27 mouse cellular contexts compared by ENCODE assay signal in the genomic region with DNA sequence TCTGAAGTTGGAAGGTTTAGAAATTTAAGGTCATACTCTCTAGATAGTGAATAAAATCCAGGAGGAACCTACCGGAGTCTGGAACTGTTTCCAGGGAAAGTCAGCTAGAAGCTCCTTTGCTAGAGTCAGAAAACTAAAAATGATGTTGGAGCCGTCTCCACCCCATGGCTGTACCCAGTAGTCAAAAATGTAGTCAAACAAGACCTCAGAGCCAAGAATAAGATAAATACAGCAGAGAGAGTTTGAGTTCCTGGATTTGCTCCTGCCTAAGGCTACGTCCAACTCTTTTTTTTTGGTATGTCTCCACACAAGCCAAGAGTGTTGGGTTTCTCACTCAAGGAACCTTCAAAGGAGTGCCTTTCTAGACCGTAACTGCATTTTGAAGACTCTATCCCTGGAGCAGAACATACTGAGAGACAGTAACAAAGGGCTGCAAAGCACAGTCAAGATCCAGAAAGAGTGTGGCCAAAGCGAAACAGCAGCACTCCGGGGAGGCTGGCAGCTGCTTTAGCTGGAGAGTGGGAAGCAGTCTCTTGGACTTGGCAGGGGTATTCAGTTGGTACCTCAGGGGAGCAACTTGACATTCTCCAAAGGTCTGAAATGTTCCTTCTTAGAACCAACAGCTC. TPM values are rescaled to one million over a fixed set of nuclear protein-coding genes. Genes with fewer than 3 reads are reported as not detected.
DNase-seq lines count a peak whose midpoint lies in the region; ATAC-seq and TF ChIP-seq lines count a peak whose summit lies in the region.
"Had no signal": no experiment of that assay in that cellular context is flagged by ENCODE, and none has a peak within 500 bp of the region (broad histone marks: within the 10 kb centered on the region; RNA-seq: fewer than 3 reads in every experiment).

No protein-coding gene starts in this region.

- no peak for ATAC-seq in heart, postnatal 0 days (ENCODE audit: insufficient read depth, low read depth)
- no peak for ATAC-seq in heart, embryonic 12.5 days (ENCODE audit: insufficient number of reproducible peaks, low FRiP score)
- ATAC-seq in lung, postnatal 0 days: no peak
- no peak for ATAC-seq in embryonic facial prominence, embryonic 15.5 days (ENCODE audit: insufficient number of reproducible peaks, low FRiP score, low TSS enrichment, low read depth)
- no peak for ATAC-seq in midbrain, embryonic 14.5 days (ENCODE audit: low FRiP score, low TSS enrichment)
- ATAC-seq: forebrain, embryonic 13.5 days; hindbrain, embryonic 16.5 days; midbrain, embryonic 15.5 days had no signal

- intact Hi-C loops in gastrocnemius, adult 2 months (cut with DNase I): no loop called here

- TF ChIP-seq EP300 in heart, postnatal 0 days (IDR thresholded peaks at IDR 0.05; ENCODE audit: low read depth): no peak
- TF ChIP-seq EP300 in lung, postnatal 0 days (IDR thresholded peaks at IDR 0.05): no peak

- no peaks in the 10 kb centered on the region for H3K4me1 ChIP-seq in heart, postnatal 0 days (ENCODE audit: control insufficient read depth, insufficient read depth)
- H3K4me1 ChIP-seq in heart, embryonic 12.5 days (replicated peaks): peaks cover 14% of the 10 kb centered on the region
- H3K4me1 ChIP-seq in lung, postnatal 0 days (ENCODE audit: insufficient read depth, low read depth, low read length): no peaks in the 10 kb centered on the region
- H3K4me1 ChIP-seq in embryonic facial prominence, embryonic 15.5 days: no peaks in the 10 kb centered on the region
- H3K4me1 ChIP-seq in midbrain, embryonic 14.5 days (ENCODE audit: control insufficient read depth, insufficient read depth, low read length): no peaks in the 10 kb centered on the region
- H3K4me1 ChIP-seq: forebrain, embryonic 13.5 days; limb, embryonic 13.5 days; lung, embryonic 15.5 days; midbrain, embryonic 15.5 days; neural tube, embryonic 15.5 days had no signal

- TF ChIP-seq CTCF in gastrocnemius, adult 2 months (IDR thresholded peaks at IDR 0.05): no peak
- TF ChIP-seq CTCF in heart, postnatal 0 days (IDR thresholded peaks at IDR 0.05; ENCODE audit: low read depth): no peak
- no peak for TF ChIP-seq CTCF in lung, postnatal 0 days (IDR thresholded peaks at IDR 0.05)

- H3K4me3 ChIP-seq in gastrocnemius, adult 2 months: peak overlapping the region; percentile 13
- H3K4me3 ChIP-seq in heart, postnatal 0 days (ENCODE audit: low read depth, low read length): no peak overlapping the region
- no peak overlapping the region for H3K4me3 ChIP-seq in heart, embryonic 12.5 days
- H3K4me3 ChIP-seq in lung, postnatal 0 days (ENCODE audit: low read depth, low read length): no peak overlapping the region
- H3K4me3 ChIP-seq in embryonic facial prominence, embryonic 15.5 days (replicated peaks): no peak overlapping the region
- H3K4me3 ChIP-seq in midbrain, embryonic 14.5 days (replicated peaks; ENCODE audit: low read depth, low read length): no peak overlapping the region
- H3K4me3 ChIP-seq: forebrain, embryonic 13.5 days; kidney, embryonic 15.5 days; limb, embryonic 13.5 days; lung, embryonic 15.5 days; midbrain, embryonic 15.5 days; neural tube, embryonic 15.5 days had no signal

- no peaks in the 10 kb centered on the region for H3K9me3 ChIP-seq in heart, postnatal 0 days (replicated peaks; ENCODE audit: control insufficient read depth, low read length)
- H3K9me3 ChIP-seq in heart, embryonic 12.5 days (replicated peaks): no peaks in the 10 kb centered on the region
- H3K9me3 ChIP-seq in lung, postnatal 0 days (ENCODE audit: low read length): no peaks in the 10 kb centered on the region
- H3K9me3 ChIP-seq in embryonic facial prominence, embryonic 15.5 days (replicated peaks): no peaks in the 10 kb centered on the region
- no peaks in the 10 kb centered on the region for H3K9me3 ChIP-seq in midbrain, embryonic 14.5 days (ENCODE audit: control insufficient read depth, low read length)
- H3K9me3 ChIP-seq: forebrain, embryonic 13.5 days; kidney, embryonic 15.5 days; limb, embryonic 13.5 days; lung, embryonic 15.5 days; midbrain, embryonic 15.5 days; neural tube, embryonic 15.5 days had no signal

- H3K27me3 ChIP-seq in heart, postnatal 0 days (ENCODE audit: control insufficient read depth, insufficient read depth, low read length): no peaks in the 10 kb centered on the region
- H3K27me3 ChIP-seq in heart, embryonic 12.5 days (replicated peaks): no peaks in the 10 kb centered on the region
- no peaks in the 10 kb centered on the region for H3K27me3 ChIP-seq in lung, postnatal 0 days (replicated peaks; ENCODE audit: insufficient read depth, low read length)
- H3K27me3 ChIP-seq in embryonic facial prominence, embryonic 15.5 days: no peaks in the 10 kb centered on the region
- H3K27me3 ChIP-seq in midbrain, embryonic 14.5 days (ENCODE audit: control insufficient read depth, insufficient read depth, low read length): no peaks in the 10 kb centered on the region
- H3K27me3 ChIP-seq: forebrain, embryonic 13.5 days; kidney, embryonic 15.5 days; limb, embryonic 13.5 days; lung, embryonic 15.5 days; midbrain, embryonic 15.5 days; neural tube, embryonic 15.5 days had no signal

- WGBS in heart, postnatal 0 days: 83% methylated on average over 6 of the region's 6 CpGs
- WGBS in heart, embryonic 12.5 days: 84% methylated on average over 6 of the region's 6 CpGs
- WGBS in lung, postnatal 0 days: 55% methylated on average over 6 of the region's 6 CpGs
- 53% methylated on average over 6 of the region's 6 CpGs for WGBS in embryonic facial prominence, embryonic 15.5 days
- 89% methylated on average over 6 of the region's 6 CpGs for WGBS in midbrain, embryonic 14.5 days

- H3K9ac ChIP-seq in heart, postnatal 0 days (replicated peaks; ENCODE audit: low read depth, low read length): no peak overlapping the region
- H3K9ac ChIP-seq in heart, embryonic 12.5 days: no peak overlapping the region
- no peak overlapping the region for H3K9ac ChIP-seq in lung, postnatal 0 days (replicated peaks; ENCODE audit: low read depth)
- no peak overlapping the region for H3K9ac ChIP-seq in embryonic facial prominence, embryonic 15.5 days
- H3K9ac ChIP-seq in midbrain, embryonic 14.5 days (replicated peaks; ENCODE audit: low read length): no peak overlapping the region
- H3K9ac ChIP-seq: forebrain, embryonic 13.5 days; kidney, embryonic 15.5 days; limb, embryonic 13.5 days; lung, embryonic 15.5 days; midbrain, embryonic 15.5 days; neural tube, embryonic 15.5 days had no signal

- no peak overlapping the region for H3K4me2 ChIP-seq in heart, postnatal 0 days (ENCODE audit: low read depth, low read length)
- H3K4me2 ChIP-seq in heart, embryonic 12.5 days: no peak overlapping the region
- no peak overlapping the region for H3K4me2 ChIP-seq in lung, postnatal 0 days (replicated peaks; ENCODE audit: low read depth, low read length)
- no peak overlapping the region for H3K4me2 ChIP-seq in embryonic facial prominence, embryonic 15.5 days (replicated peaks)
- no peak overlapping the region for H3K4me2 ChIP-seq in midbrain, embryonic 14.5 days (ENCODE audit: low read length)
- H3K4me2 ChIP-seq: forebrain, embryonic 13.5 days; kidney, embryonic 15.5 days; limb, embryonic 13.5 days; liver, embryonic 11.5 days; lung, embryonic 15.5 days; midbrain, embryonic 15.5 days; neural tube, embryonic 15.5 days had no signal

- peaks cover 20% of the 10 kb centered on the region for H3K36me3 ChIP-seq in heart, postnatal 0 days (replicated peaks; ENCODE audit: control insufficient read depth, insufficient read depth, low read length)
- H3K36me3 ChIP-seq in heart, embryonic 12.5 days: peaks cover 14% of the 10 kb centered on the region
- H3K36me3 ChIP-seq in lung, postnatal 0 days (ENCODE audit: insufficient read depth, low read length): no peaks in the 10 kb centered on the region
- no peaks in the 10 kb centered on the region for H3K36me3 ChIP-seq in embryonic facial prominence, embryonic 15.5 days
- H3K36me3 ChIP-seq in midbrain, embryonic 14.5 days (ENCODE audit: control insufficient read depth, insufficient read depth, low read length): peaks cover 10% of the 10 kb centered on the region
- H3K36me3 ChIP-seq: kidney, embryonic 15.5 days; limb, embryonic 13.5 days; lung, embryonic 15.5 days had no signal

- DNase-seq in gastrocnemius, adult 2 months: no peak
- no peak for DNase-seq in gastrocnemius, postnatal 10 days
- no peak for DNase-seq in heart, postnatal 0 days (ENCODE audit: low spot score)
- peak; percentile 29 for DNase-seq in lung, postnatal 0 days (ENCODE audit: low spot score)
- no peak for DNase-seq in lung, postnatal 36 days
- no peak for DNase-seq in midbrain, embryonic 14.5 days
- DNase-seq: adrenal gland, adult 2 months; B cell, adult 2 months; cerebellum, adult 8-10 months; gastrocnemius, postnatal 25 days; heart, adult 18-20 months; kidney, adult 18-20 months; kidney, postnatal 25 days; retina, postnatal 1 day; right cerebral cortex, postnatal 25 days; spleen, adult 18-20 months; thymus, postnatal 14 days had no signal

- H3K27ac ChIP-seq in gastrocnemius, adult 2 months: peak overlapping the region; percentile 70
- H3K27ac ChIP-seq in heart, postnatal 0 days (ENCODE audit: low read depth): peak overlapping the region; percentile 5; the same call in 1 of the 2 replicates
- H3K27ac ChIP-seq in heart, embryonic 12.5 days (ENCODE audit: poor library complexity, severe bottlenecking): no peak overlapping the region
- H3K27ac ChIP-seq in lung, postnatal 0 days (ENCODE audit: low read length): no peak overlapping the region
- peak overlapping the region; percentile 60; the same call in 1 of the 2 replicates for H3K27ac ChIP-seq in embryonic facial prominence, embryonic 15.5 days (replicated peaks)
- no peak overlapping the region for H3K27ac ChIP-seq in midbrain, embryonic 14.5 days (replicated peaks; ENCODE audit: low read depth, low read length)
- H3K27ac ChIP-seq: forebrain, embryonic 13.5 days; kidney, embryonic 15.5 days; limb, embryonic 13.5 days; lung, embryonic 15.5 days; midbrain, embryonic 15.5 days; neural tube, embryonic 15.5 days had no signal

RNA-seq across cellular contexts. Expression of gene Pdlim1, which starts 18.6 kb away (rescaled TPM):
- 100 to 1,000 TPM in 1 of 2 experiments, 10 to 100 TPM in 1; 70.8 to 292 TPM for total RNA-seq in gastrocnemius, adult 2 months (2021)
- 100 to 1,000 TPM; 156 to 157 TPM for total RNA-seq in gastrocnemius, postnatal 10 days (2021)
- total RNA-seq in heart, postnatal 0 days (2014; rRNA removed; ENCODE audit: low replicate concordance): 96.5 and 117 TPM in 2 replicates
- 206 and 230 TPM in 2 replicates for polyA plus RNA-seq in heart, postnatal 0 days (2015; fragmentation: Nextera tagmentation; extraction: Ambion mirVana)
- polyA plus RNA-seq in heart, embryonic 12.5 days (2016; fragmentation: Nextera tagmentation; extraction: Ambion mirVana): 311 and 316 TPM in 2 replicates
- 139 and 147 TPM in 2 replicates for polyA plus RNA-seq in lung, postnatal 0 days (2015; fragmentation: Nextera tagmentation; extraction: Ambion mirVana)
- polyA plus RNA-seq in embryonic facial prominence, embryonic 15.5 days (2015; fragmentation: Nextera tagmentation; extraction: Ambion mirVana): 151 and 164 TPM in 2 replicates
- polyA plus RNA-seq in midbrain, embryonic 14.5 days (2014; fragmentation: Nextera tagmentation; extraction: Ambion mirVana): 4.8 and 12.7 TPM in 2 replicates

Comparison
In these comparisons a context has a peak if more than half of its experiments do, and no peak if none do; other contexts are left out.
1. H3K27ac ChIP-seq: peak in gastrocnemius, adult 2 months (single experiment), heart, postnatal 0 days (single experiment) and embryonic facial prominence, embryonic 15.5 days (single experiment); none in heart, embryonic 12.5 days (single experiment), lung, postnatal 0 days (single experiment) and midbrain, embryonic 14.5 days (single experiment).
2. RNA of gene Pdlim1, which starts 18.6 kb away (polyA plus RNA-seq): 311 to 316 TPM in heart, embryonic 12.5 days, 206 to 230 TPM in heart, postnatal 0 days, 151 to 164 TPM in embryonic facial prominence, embryonic 15.5 days and 139 to 147 TPM in lung, postnatal 0 days; 4.8 to 12.7 TPM in midbrain, embryonic 14.5 days; every median in the first group is over 10 times any median in the second.